Mouse (Mus musculus): ENCODE data around the gene Elof1. TPM values are rescaled to one million over a fixed set of nuclear protein-coding genes. Genes with fewer than 3 reads are reported as not detected.
A peak's percentile ranks its signal among the peaks of the same experiment; 100 is the strongest.
"Not testable (repeated sequence)": the region's sequence is repeated elsewhere in the genome, so short reads cannot be mapped to it uniquely, and the experiment has no call there.

The Elof1 gene
- total RNA-seq (2021) = 10 to 100 TPM; 56.4 to 58.4 TPM
- long read RNA-seq, transcript Elof1-204 (3 exons, 567 nt) = minor isoform, 5 of 56 reads
- long read RNA-seq, transcript Elof1-201 (3 exons, 888 nt) = major isoform, 45 of 56 reads
- long read RNA-seq, partial matches to known transcripts = 0 of 56 reads
- long read RNA-seq, other reads (novel, unspliced or antisense) = 3 of 56 reads

DNA sequence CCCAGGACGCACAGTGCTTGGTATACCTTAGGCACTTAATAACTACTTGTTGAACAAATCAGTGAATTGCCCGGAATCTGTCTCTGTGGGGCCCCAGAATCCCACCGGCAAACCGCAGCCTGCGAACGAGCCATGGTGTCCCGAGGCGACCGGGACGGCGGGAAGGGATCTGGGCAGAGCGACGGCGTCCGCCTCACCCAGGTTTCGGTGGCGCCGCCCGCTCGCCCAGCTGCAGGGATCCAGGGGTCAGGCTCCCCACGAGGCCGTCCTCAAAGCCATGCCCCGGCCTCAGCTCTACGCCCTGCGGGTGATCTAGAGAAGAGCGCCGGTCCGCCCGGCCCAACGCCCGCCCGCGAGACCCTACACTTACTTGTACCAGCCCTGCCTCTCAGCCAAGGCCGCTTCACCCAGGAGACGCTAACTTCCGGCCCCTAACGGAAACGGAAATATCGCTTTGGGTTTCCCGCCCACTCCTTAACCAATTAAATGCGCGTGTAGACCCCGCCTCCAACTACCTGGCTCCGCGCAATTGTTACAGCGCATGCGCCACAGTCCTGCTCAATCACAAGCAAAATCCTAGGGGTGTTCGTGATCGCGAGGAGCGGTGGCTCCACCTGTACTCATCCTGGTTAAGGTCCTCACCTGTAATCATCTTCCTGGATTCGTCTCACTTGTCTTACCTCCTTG is at the start of gene Elof1:
Elof1 (minus strand) TSS at position 433 of the 687 bp plus-strand sequence.
- peak; percentile 94 to 97 for DNase-seq (ENCODE audit: low spot score in 2 of 2)

GRCm38 (mm10) chr9:22166686-22167085 is 49.7 kb upstream of the Elof1 start:
- no peak for DNase-seq (ENCODE audit: low spot score in 2 of 2)

DNA sequence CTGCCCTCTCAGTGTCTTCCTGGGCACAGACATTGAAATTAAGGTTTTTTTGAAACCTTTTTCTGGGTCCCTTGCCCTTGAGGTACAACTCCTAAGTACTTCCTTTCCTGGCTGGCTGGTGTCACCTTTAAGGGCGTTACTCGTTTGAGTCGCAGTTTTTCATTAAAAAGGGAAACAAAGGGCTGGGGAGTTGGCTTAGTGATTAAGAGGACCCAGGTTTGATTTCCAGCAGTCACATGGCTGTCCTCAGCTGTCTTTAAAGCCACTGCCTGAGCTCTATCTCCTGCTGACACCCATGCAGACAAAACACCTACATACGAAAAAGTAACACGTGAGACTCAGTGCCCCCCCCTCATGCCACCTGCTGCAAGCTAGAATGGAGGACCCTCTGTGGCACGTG is 49.0 kb upstream of the Elof1 start:
- DNase-seq (ENCODE audit: low spot score in 2 of 2) = no peak

- DNase-seq (ENCODE audit: low spot score in 2 of 2) = peak; percentile 53 to 61
Observed at GRCm38 (mm10) chr9:22164711-22165668, 48.0 kb upstream of the Elof1 start.

GRCm38 (mm10) chr9:22162912-22163311 is 45.9 kb upstream of the Elof1 start:
- no peak for DNase-seq (ENCODE audit: low spot score in 2 of 2)

GRCm38 (mm10) chr9:22162305-22162704 is 45.3 kb upstream of the Elof1 start:
- no peak for DNase-seq (ENCODE audit: low spot score in 2 of 2)

- DNase-seq (ENCODE audit: low spot score in 2 of 2) = no peak
Observed at GRCm38 (mm10) chr9:22161299-22161698, 44.3 kb upstream of the Elof1 start.

DNA sequence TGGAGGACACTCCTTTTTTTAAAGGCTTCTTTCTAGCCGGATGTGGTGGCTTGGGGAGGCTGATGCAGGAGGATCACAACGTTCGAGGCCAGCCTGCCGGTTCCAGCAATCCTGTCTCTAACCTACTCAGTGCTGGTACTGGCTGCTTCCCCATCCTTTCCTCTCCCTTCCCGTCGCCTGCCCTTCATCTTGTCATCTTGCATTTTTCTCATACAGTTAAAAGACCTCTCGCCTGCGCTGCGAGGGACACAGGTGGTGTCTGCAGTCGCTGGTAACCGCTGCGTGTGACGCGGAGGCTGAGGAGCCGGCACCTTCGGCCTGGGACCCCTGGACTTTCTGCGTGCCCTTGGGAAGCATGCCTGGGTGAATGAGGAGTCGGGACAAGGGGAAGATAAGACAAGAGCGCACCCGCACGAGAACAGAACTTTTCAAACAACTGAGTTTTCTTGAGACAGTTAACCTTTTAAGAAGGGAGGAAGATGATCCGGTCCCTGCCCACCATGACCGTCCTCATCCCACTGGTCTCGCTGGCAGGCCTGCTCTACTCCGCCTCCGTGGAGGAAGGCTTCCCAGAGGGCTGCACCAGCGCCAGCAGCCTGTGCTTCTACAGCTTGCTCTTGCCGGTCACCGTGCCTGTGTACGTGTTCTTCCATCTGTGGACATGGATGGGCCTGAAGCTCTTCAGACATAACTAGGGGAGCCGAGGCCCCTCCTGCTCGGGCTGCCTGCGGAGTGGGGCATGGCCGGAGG is 40.7 kb upstream of the Elof1 start:
- DNase-seq (ENCODE audit: low spot score in 2 of 2) = peak; percentile 7 to 19

DNA sequence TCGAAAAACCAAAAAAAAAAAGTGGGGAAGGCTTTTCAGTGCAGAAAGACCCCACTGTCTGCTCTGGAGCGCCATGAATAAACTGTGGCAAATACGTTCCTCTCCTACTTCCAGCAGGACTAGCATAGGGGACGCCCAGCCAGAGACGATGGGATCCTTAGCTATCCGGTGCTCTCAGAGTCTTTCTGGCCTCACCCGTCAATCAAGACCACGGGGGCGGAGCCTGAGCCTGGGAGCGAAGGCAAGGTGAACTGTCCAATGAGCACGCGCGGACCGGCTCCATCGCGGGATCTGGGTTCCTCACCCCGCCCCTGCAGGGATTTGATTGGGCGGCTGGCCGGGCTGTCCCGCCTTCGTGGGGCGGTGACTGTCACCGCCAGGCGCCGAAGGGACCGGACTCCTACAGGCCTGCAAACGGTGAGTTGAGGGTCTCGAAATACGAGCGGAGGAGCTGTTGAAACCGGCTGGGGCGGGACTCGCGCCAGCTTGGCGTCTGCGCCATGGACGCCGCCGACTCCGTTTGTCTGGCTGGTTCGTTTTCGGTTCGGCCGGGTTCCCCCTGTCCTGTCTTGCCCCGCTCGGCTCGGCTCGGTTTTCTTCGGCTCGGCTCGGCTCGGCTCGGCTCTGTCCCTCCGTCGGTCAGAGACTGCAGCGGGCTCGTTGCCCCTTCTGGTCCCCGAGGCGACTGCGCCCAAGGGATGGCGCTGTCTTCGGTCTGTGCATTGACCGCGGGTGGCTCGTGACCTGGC is 39.7 kb upstream of the Elof1 start, which contains the start of gene Pigyl:
Pigyl (plus strand) TSS at position 350 of the 749 bp plus-strand sequence.
- peak; percentile 97 to 98 for DNase-seq (ENCODE audit: low spot score in 2 of 2)

GRCm38 (mm10) chr9:22155614-22156013 is 38.6 kb upstream of the Elof1 start:
- DNase-seq (ENCODE audit: low spot score in 2 of 2) = peak in 1 of 2 experiments; percentile 78

- no peak for DNase-seq (ENCODE audit: low spot score in 2 of 2)
Observed at GRCm38 (mm10) chr9:22153810-22154209, 36.8 kb upstream of the Elof1 start.

GRCm38 (mm10) chr9:22150946-22151345 is 34.0 kb upstream of the Elof1 start:
- DNase-seq (ENCODE audit: low spot score in 2 of 2) = no peak

DNA sequence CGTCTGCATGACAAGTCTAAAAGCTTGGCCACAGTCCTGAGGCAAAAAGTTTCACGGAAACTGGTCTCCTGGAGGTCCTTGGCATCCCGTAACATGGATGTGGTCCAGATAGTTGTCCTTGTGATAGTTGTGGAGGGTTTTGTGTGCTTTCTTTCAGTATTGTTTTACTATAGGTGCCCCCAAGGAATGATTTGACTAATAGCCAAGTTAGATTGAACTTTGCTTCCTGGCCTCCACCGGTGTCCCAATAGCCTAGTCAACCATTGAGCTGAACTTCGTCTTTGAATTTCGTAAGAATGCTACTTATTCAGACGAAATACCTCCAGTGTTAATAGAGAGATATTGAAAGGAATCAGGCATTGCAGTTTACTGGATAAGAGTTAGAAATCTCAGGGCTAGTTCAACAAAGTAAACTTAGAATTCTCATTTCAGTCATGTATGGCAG is 33.3 kb upstream of the Elof1 start:
- not testable (repeated sequence) for DNase-seq (ENCODE audit: low spot score in 2 of 2)

GRCm38 (mm10) chr9:22149426-22150248 is 32.7 kb upstream of the Elof1 start:
- no peak for DNase-seq (ENCODE audit: low spot score in 2 of 2)

GRCm38 (mm10) chr9:22144304-22144965 is 27.5 kb upstream of the Elof1 start:
- DNase-seq (ENCODE audit: low spot score in 2 of 2) = no peak

GRCm38 (mm10) chr9:22143108-22144037 is 26.4 kb upstream of the Elof1 start:
- peak; percentile 81 to 93 for DNase-seq (ENCODE audit: low spot score in 2 of 2)

- DNase-seq (ENCODE audit: low spot score in 2 of 2) = no peak
Observed at GRCm38 (mm10) chr9:22139746-22140145, 22.8 kb upstream of the Elof1 start.

DNA sequence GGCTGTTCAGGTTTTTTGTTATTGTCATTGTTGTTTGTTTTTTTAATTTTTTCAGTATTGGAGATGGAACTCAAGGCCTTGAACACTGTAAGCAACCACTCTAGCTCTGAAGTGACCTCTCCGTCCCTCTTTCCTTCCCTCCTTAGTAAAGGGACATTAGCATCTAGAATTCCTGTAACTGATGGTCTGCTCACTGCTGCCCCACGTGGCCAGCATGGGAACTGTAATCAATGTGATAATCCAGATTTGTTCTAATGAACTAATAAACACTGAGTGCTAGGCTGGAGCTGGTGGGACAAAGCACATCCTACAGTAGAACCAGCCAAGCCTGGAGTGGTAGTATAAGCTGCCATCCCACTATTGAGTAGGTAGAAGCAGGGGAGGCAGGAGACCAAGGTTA is 21.5 kb upstream of the Elof1 start:
- DNase-seq (ENCODE audit: low spot score in 2 of 2) = peak in 1 of 2 experiments; percentile 54
